Mouse (Mus musculus) lung, postnatal 0 days (tissue): Measurements from ENCODE around the gene Sec14l5.

Experiments used
- CTCF ChIP-seq: IDR thresholded peaks from 2 replicates; pipeline ENCODE4 v1.5.1; 2016; ENCODE audit warnings: antibody characterized with exemption, mild to moderate bottlenecking
- EP300 ChIP-seq: IDR thresholded peaks from 2 replicates; pipeline ENCODE4 v1.6.1; 2016; ENCODE audit warnings: antibody characterized with exemption, mild to moderate bottlenecking, control low read depth

GRCm38 (mm10) chr16:5130766-5131165, 16.1 kb upstream of the Sec14l5 start:
- TF ChIP-seq CTCF: peak; percentile 14; the same call in 1 of the 2 replicates
- TF ChIP-seq EP300: peak; percentile 84
